Mouse (Mus musculus): ENCODE measurements around the gene Nudt16l1. TPM values are rescaled to one million over a fixed set of nuclear protein-coding genes. Genes with fewer than 3 reads are reported as not detected.
A peak's percentile ranks its signal among the peaks of the same experiment; 100 is the strongest.

Nudt16l1 gene
- polyA plus RNA-seq, 1 experiment from 2014 or later = 179 TPM

DNA sequence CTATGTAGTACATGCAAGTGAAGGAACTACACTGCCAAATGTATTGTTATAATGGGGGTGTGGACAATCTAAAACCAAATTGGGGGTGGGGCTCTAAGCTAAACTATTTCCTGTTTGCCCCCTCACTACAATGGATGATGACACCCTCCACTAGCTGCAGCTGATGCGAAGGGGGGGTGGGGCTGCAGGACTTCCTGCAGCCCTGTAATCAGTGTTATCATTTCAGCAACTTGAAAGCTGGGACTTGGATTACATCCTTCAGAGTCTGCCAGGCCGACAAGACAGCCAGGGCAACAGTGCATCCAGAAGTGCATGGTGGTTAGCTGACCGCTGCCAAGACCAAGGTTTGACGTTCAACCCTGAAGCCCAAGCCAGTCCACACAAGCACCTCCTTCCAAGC lies 33.1 kb downstream of the Nudt16l1 start:
- H3K4me2 ChIP-seq (ENCODE audit: low read length) = no peak overlapping the region
- H3K9me3 ChIP-seq (replicated peaks; ENCODE audit: control insufficient read depth, low read length) = no peaks in the 10 kb centered on the region
- WGBS = 86% methylated on average over 4 of the region's 4 CpGs
- H3K27me3 ChIP-seq (replicated peaks; ENCODE audit: control insufficient read depth, insufficient read depth, low read length) = no peaks in the 10 kb centered on the region
- no peak overlapping the region for H3K4me3 ChIP-seq (ENCODE audit: low read depth, low read length)
- H3K4me1 ChIP-seq (ENCODE audit: control insufficient read depth, insufficient read depth, low read length) = no peaks in the 10 kb centered on the region
- no peaks in the 10 kb centered on the region for H3K36me3 ChIP-seq (ENCODE audit: control insufficient read depth, insufficient read depth, low read length)
- no peak for ATAC-seq
- no peak overlapping the region for H3K27ac ChIP-seq (ENCODE audit: low read depth, low read length)
- no peak for DNase-seq (ENCODE audit: low spot score)
- H3K9ac ChIP-seq (ENCODE audit: low read length) = no peak overlapping the region

DNA sequence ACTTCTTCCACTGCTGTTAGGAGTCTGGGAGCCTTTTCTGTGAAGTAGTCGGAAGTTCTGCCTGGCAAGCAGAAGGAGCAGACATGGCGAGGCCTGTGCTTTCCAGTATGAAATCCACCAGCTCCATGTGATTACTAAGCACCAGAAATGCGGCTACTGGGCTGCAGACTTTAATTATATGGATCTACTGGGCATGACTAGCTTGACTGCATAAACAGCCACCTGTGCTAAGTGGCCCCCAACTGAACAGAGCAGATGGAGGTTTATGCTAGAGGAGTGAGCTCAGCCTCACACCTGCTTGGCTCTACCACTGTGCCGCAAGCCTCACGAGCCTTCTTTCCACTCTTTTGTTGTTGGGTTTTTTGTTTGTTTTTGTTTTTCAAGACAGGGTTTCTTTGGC lies 36.0 kb downstream of the Nudt16l1 start:
- Histone ChIP-seq H3K36me3 (ENCODE audit: control insufficient read depth, insufficient read depth, low read length) (no peaks in the 10 kb centered on the region), H3K27me3 (replicated peaks; ENCODE audit: control insufficient read depth, insufficient read depth, low read length) (no peaks in the 10 kb centered on the region), H3K9me3 (replicated peaks; ENCODE audit: control insufficient read depth, low read length) (no peaks in the 10 kb centered on the region), H3K4me2 (ENCODE audit: low read length) (no peak overlapping the region), H3K27ac (ENCODE audit: low read depth, low read length) (no peak overlapping the region), H3K4me1 (ENCODE audit: control insufficient read depth, insufficient read depth, low read length) (no peaks in the 10 kb centered on the region), H3K9ac (ENCODE audit: low read length) (no peak overlapping the region), H3K4me3 (ENCODE audit: low read depth, low read length) (no peak overlapping the region)
- WGBS = 75% methylated on average over 5 of the region's 5 CpGs
- DNase-seq (ENCODE audit: low spot score) = no peak
- no peak for ATAC-seq

DNA sequence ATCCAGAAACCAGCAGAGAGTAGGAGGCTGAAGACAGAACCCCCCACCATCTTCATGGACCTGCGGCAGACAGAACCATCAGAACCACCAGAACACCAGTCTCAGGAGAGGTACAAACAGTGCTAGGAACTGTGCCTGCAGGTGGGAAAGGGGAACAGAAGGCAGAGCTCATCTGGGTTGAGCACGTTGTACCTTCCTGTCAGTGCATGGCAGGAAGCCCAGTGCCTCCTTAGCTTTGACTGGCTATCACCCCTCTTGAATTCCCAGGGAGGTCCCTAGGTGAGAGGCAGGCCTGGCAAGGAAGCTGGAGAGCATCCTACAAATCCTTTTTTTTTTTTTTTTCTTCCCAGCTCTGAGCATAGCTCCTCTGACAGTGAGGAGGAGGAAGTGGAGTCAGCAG lies 37.6 kb downstream of the Nudt16l1 start:
- WGBS = 77% methylated on average over 2 of the region's 2 CpGs
- Histone ChIP-seq H3K9me3 (replicated peaks; ENCODE audit: control insufficient read depth, low read length) (no peaks in the 10 kb centered on the region), H3K4me3 (ENCODE audit: low read depth, low read length) (no peak overlapping the region), H3K9ac (ENCODE audit: low read length) (no peak overlapping the region), H3K4me1 (ENCODE audit: control insufficient read depth, insufficient read depth, low read length) (no peaks in the 10 kb centered on the region), H3K27ac (ENCODE audit: low read depth, low read length) (no peak overlapping the region), H3K27me3 (replicated peaks; ENCODE audit: control insufficient read depth, insufficient read depth, low read length) (no peaks in the 10 kb centered on the region), H3K4me2 (ENCODE audit: low read length) (no peak overlapping the region), H3K36me3 (ENCODE audit: control insufficient read depth, insufficient read depth, low read length) (no peaks in the 10 kb centered on the region)
- ATAC-seq = no peak
- DNase-seq (ENCODE audit: low spot score) = no peak

DNA sequence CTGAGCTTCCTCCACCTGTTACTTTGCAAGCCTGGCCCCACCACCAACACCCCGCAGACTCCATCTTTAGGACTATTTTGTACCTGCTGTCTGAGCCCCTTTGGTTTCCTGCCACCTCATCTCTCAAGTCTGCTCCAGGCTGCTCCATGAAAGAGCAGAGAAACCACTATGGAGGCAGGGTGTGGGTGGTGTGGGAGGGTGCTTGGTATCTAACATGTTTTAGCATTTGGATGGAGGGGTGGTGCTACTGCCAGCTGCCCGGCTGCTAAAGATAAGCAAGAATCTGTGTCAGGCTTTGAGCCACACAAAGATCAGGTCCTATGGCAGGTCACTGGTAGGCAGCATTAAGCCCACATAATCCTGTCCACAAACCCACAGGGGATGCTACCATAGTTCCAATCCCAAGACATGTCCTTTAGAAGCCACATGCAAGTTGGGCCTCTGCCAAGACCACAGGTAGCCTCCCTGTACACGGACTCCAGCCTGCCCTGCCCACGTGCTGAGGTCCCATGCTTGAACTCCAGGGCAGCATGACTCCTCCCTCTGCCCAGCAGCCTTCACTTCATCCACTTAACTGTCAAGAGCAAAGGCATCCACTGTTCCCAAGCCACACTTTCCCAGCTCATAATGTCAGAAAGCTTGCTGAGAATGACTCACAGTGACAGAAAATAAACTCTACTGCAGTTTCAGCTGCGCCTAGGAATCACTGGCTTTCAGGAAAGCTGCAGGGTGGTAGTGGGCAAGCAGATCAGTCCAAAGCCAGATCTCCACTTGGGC lies 39.9 kb downstream of the Nudt16l1 start:
- no peaks in the 10 kb centered on the region for H3K4me1 ChIP-seq (ENCODE audit: control insufficient read depth, insufficient read depth, low read length)
- H3K4me2 ChIP-seq (ENCODE audit: low read length) = no peak overlapping the region
- H3K9me3 ChIP-seq (replicated peaks; ENCODE audit: control insufficient read depth, low read length) = no peaks in the 10 kb centered on the region
- no peak for ATAC-seq
- H3K36me3 ChIP-seq (ENCODE audit: control insufficient read depth, insufficient read depth, low read length) = no peaks in the 10 kb centered on the region
- WGBS = 73% methylated on average over 5 of the region's 5 CpGs
- no peaks in the 10 kb centered on the region for H3K27me3 ChIP-seq (replicated peaks; ENCODE audit: control insufficient read depth, insufficient read depth, low read length)
- H3K4me3 ChIP-seq (ENCODE audit: low read depth, low read length) = no peak overlapping the region
- H3K9ac ChIP-seq (ENCODE audit: low read length) = no peak overlapping the region
- DNase-seq (ENCODE audit: low spot score) = no peak
- no peak overlapping the region for H3K27ac ChIP-seq (ENCODE audit: low read depth, low read length)

DNA sequence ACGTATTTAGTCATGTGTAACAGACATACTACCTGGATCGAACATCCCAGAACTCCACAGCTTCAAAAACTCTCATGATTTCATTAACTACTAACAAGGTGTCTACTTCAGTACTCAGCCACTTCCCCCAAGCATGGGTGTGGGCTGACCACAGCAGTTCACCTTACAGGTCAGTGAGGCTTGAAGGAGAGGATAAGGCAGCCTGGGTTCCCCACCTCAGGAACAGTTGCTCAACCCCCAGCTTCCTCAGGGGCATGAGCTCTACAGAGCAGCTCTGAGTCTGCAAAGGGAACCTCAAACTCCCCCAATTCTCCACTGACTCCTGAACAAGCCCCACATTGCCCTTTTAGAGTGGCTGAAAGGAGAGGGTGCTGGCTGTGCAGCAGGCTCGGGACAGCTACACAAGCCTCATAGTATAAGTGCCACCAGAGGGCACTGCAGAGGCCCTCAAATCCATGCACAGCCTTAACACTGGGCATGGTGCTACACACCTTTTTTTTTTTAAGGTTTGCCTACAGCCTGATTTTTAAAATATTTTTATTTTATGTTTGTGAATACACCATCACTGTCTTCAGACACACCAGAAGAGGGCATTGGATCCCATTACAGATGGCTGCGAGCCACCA lies 41.3 kb downstream of the Nudt16l1 start:
- Histone ChIP-seq H3K27ac (ENCODE audit: low read depth, low read length) (no peak overlapping the region), H3K36me3 (ENCODE audit: control insufficient read depth, insufficient read depth, low read length) (no peaks in the 10 kb centered on the region), H3K4me1 (ENCODE audit: control insufficient read depth, insufficient read depth, low read length) (no peaks in the 10 kb centered on the region), H3K27me3 (replicated peaks; ENCODE audit: control insufficient read depth, insufficient read depth, low read length) (no peaks in the 10 kb centered on the region), H3K4me3 (ENCODE audit: low read depth, low read length) (no peak overlapping the region), H3K9me3 (replicated peaks; ENCODE audit: control insufficient read depth, low read length) (no peaks in the 10 kb centered on the region), H3K9ac (ENCODE audit: low read length) (no peak overlapping the region), H3K4me2 (ENCODE audit: low read length) (no peak overlapping the region)
- peak; percentile 49 for DNase-seq (ENCODE audit: low spot score)
- no peak for ATAC-seq
- 62% methylated on average over 4 of the region's 4 CpGs for WGBS

DNA sequence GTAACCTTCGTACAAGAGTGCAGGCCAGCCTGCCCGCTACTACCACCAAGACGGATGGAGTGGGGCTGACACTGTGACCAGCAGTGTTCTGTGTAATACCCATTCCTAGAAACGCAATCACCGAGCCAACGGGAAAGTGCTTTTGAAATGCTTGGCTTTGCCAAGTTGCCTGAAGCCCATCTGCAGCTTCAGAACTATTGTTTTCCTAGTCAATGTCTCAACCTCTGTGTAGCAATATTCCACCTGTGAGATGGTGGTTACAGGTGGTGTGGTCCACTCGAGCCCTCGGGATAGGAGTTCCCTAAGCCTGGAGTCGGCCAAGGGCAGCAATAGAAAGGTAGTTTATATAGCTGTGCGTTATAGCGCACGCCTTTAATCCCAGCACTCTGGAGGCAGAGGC lies 46.2 kb downstream of the Nudt16l1 start:
- DNase-seq (ENCODE audit: low spot score) = no peak
- H3K36me3 ChIP-seq (ENCODE audit: control insufficient read depth, insufficient read depth, low read length) = no peaks in the 10 kb centered on the region
- no peak overlapping the region for H3K27ac ChIP-seq (ENCODE audit: low read depth, low read length)
- no peaks in the 10 kb centered on the region for H3K27me3 ChIP-seq (replicated peaks; ENCODE audit: control insufficient read depth, insufficient read depth, low read length)
- no peak for ATAC-seq
- no peaks in the 10 kb centered on the region for H3K9me3 ChIP-seq (replicated peaks; ENCODE audit: control insufficient read depth, low read length)
- no peak overlapping the region for H3K4me2 ChIP-seq (ENCODE audit: low read length)
- WGBS = 93% methylated on average over 12 of the region's 12 CpGs
- no peaks in the 10 kb centered on the region for H3K4me1 ChIP-seq (ENCODE audit: control insufficient read depth, insufficient read depth, low read length)
- H3K9ac ChIP-seq (ENCODE audit: low read length) = no peak overlapping the region
- H3K4me3 ChIP-seq (ENCODE audit: low read depth, low read length) = no peak overlapping the region

Other genes with a start within 250 kb of the Nudt16l1 start
- gene Nmral1, start 219.4 kb upstream of the Nudt16l1 start, polyA plus RNA-seq (2014; fragmentation: Nextera tagmentation; extraction: Ambion mirVana) = 127 and 143 TPM in 2 replicates
- 106 and 111 TPM in 2 replicates for gene Hmox2, start 212.4 kb upstream of the Nudt16l1 start, polyA plus RNA-seq (2014; fragmentation: Nextera tagmentation; extraction: Ambion mirVana)
- gene Cdip1, start 148.5 kb upstream of the Nudt16l1 start, polyA plus RNA-seq (2014; fragmentation: Nextera tagmentation; extraction: Ambion mirVana) = 87.1 and 96.5 TPM in 2 replicates
- gene 4930562C15Rik, start 103.3 kb upstream of the Nudt16l1 start, polyA plus RNA-seq (2014; fragmentation: Nextera tagmentation; extraction: Ambion mirVana) = 0.14 TPM in 2 replicates
- 37.9 and 44.4 TPM in 2 replicates for gene Ubald1, start 58.4 kb upstream of the Nudt16l1 start, polyA plus RNA-seq (2014; fragmentation: Nextera tagmentation; extraction: Ambion mirVana)
- 85.3 and 93.0 TPM in 2 replicates for gene Mgrn1, start 52.5 kb upstream of the Nudt16l1 start, polyA plus RNA-seq (2014; fragmentation: Nextera tagmentation; extraction: Ambion mirVana)
- 49.3 and 57.9 TPM in 2 replicates for gene Anks3, start 25.4 kb downstream of the Nudt16l1 start, polyA plus RNA-seq (2014; fragmentation: Nextera tagmentation; extraction: Ambion mirVana)
- not detected in 2 replicates for gene Sept12, start 59.1 kb downstream of the Nudt16l1 start, polyA plus RNA-seq (2014; fragmentation: Nextera tagmentation; extraction: Ambion mirVana)
- 0.75 and 1.1 TPM in 2 replicates for gene Smim22, start 68.5 kb downstream of the Nudt16l1 start, polyA plus RNA-seq (2014; fragmentation: Nextera tagmentation; extraction: Ambion mirVana)
- 101 and 103 TPM in 2 replicates for gene Rogdi, start 74.8 kb downstream of the Nudt16l1 start, polyA plus RNA-seq (2014; fragmentation: Nextera tagmentation; extraction: Ambion mirVana)
- gene Glyr1, start 111.1 kb downstream of the Nudt16l1 start, polyA plus RNA-seq (2014; fragmentation: Nextera tagmentation; extraction: Ambion mirVana) = 120 and 123 TPM in 2 replicates
- gene Ubn1, start 111.3 kb downstream of the Nudt16l1 start, polyA plus RNA-seq (2014; fragmentation: Nextera tagmentation; extraction: Ambion mirVana) = 14.3 and 16.2 TPM in 2 replicates
- gene Ppl, start 193.7 kb downstream of the Nudt16l1 start, polyA plus RNA-seq (2014; fragmentation: Nextera tagmentation; extraction: Ambion mirVana) = 0.08 and 0.11 TPM in 2 replicates
- 0.17 TPM in 1 of 2 replicates, not detected in the other for gene Sec14l5, start 208.3 kb downstream of the Nudt16l1 start, polyA plus RNA-seq (2014; fragmentation: Nextera tagmentation; extraction: Ambion mirVana)

Measured in forebrain, embryonic 14.5 days (tissue).